Mouse (Mus musculus): ENCODE results near the gene Olfr551. TPM values are rescaled to one million over a fixed set of nuclear protein-coding genes. Genes with fewer than 3 reads are reported as not detected.

Gene Olfr551
- polyA plus RNA-seq, 1 experiment from 2014 or later = not detected

GRCm38 (mm10) chr7:102573174-102573830 is 18.4 kb downstream of the Olfr551 start:
- Histone ChIP-seq H3K4me2 (ENCODE audit: low read depth, low read length) (no peak overlapping the region), H3K36me3 (replicated peaks; ENCODE audit: control insufficient read depth, insufficient read depth, low read depth, low read length) (no peaks in the 10 kb centered on the region), H3K9ac (replicated peaks; ENCODE audit: low read length) (no peak overlapping the region), H3K4me1 (ENCODE audit: control insufficient read depth, insufficient read depth, low read length) (no peaks in the 10 kb centered on the region), H3K4me3 (ENCODE audit: low read depth, low read length) (no peak overlapping the region), H3K27ac (replicated peaks; ENCODE audit: low read depth, low read length) (no peak overlapping the region), H3K9me3 (replicated peaks; ENCODE audit: control insufficient read depth, low read length) (no peaks in the 10 kb centered on the region), H3K27me3 (ENCODE audit: control insufficient read depth, insufficient read depth, low read length) (no peaks in the 10 kb centered on the region)
- DNase-seq (ENCODE audit: low spot score) (peak; percentile 21), ATAC-seq (replicated peaks; ENCODE audit: insufficient number of reproducible peaks, low FRiP score, low TSS enrichment, low read depth) (no peak)
- 86% methylated on average over 3 of the region's 3 CpGs for WGBS

DNA sequence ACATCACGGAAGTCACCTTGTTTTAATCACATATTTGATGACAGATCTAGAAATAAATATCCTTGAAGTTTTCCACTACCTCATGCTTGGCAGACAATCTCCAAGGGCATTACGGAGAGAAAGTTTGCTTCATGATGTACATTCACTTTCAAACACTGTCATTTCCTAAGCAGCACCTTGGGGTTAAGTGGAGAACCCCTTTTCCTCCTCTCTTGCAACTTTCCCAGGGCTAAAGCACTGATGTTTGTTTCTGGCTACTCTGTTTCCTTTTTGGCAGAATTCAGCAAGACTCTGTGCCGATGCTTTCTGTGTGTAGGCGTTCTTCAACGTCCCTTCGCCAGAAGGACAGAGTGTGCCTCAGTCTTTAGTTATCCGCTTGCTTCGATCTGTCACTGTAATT is 20.5 kb downstream of the Olfr551 start, which contains the start of gene Olfr550:
Gene Olfr550, plus strand, starts transcription at position 301 of the 400 bp plus-strand sequence.
- Histone ChIP-seq H3K4me1 (ENCODE audit: control insufficient read depth, insufficient read depth, low read length) (no peaks in the 10 kb centered on the region), H3K4me2 (ENCODE audit: low read depth, low read length) (no peak within 1 kb of the TSS), H3K27me3 (ENCODE audit: control insufficient read depth, insufficient read depth, low read length) (no peaks in the 10 kb centered on the region), H3K9ac (replicated peaks; ENCODE audit: low read length) (no peak within 1 kb of the TSS), H3K27ac (replicated peaks; ENCODE audit: low read depth, low read length) (no peak within 1 kb of the TSS), H3K9me3 (replicated peaks; ENCODE audit: control insufficient read depth, low read length) (no peaks in the 10 kb centered on the region), H3K4me3 (ENCODE audit: low read depth, low read length) (no peak within 1 kb of the TSS), H3K36me3 (replicated peaks; ENCODE audit: control insufficient read depth, insufficient read depth, low read depth, low read length) (no peaks in the 10 kb centered on the region)
- 92% methylated on average over 8 of the region's 8 CpGs for WGBS
- no peak for DNase-seq (ENCODE audit: low spot score)
- ATAC-seq (replicated peaks; ENCODE audit: insufficient number of reproducible peaks, low FRiP score, low TSS enrichment, low read depth) = no peak

DNA sequence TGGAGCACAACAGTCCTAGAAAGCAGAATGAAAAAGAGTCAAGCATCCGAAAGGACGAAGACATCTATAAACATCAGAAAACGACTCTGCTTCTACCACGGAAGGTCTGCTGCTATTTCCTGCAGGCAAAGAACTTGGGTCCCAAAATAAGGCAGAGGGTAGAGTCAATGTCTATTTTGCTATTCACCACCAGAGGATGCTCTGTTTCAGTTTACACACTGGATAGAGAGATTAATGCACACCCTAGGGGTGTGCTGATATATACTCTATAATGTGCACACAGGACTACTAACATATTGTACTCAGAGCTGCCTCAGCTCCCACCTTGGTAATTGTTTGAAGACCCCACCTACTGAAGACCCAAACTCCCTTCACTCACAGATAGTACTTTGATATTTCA is 25.5 kb downstream of the Olfr551 start:
- Histone ChIP-seq H3K4me3 (ENCODE audit: low read depth, low read length) (no peak overlapping the region), H3K9ac (replicated peaks; ENCODE audit: low read length) (no peak overlapping the region)
- no peak for ATAC-seq (replicated peaks; ENCODE audit: insufficient number of reproducible peaks, low FRiP score, low TSS enrichment, low read depth)

DNA sequence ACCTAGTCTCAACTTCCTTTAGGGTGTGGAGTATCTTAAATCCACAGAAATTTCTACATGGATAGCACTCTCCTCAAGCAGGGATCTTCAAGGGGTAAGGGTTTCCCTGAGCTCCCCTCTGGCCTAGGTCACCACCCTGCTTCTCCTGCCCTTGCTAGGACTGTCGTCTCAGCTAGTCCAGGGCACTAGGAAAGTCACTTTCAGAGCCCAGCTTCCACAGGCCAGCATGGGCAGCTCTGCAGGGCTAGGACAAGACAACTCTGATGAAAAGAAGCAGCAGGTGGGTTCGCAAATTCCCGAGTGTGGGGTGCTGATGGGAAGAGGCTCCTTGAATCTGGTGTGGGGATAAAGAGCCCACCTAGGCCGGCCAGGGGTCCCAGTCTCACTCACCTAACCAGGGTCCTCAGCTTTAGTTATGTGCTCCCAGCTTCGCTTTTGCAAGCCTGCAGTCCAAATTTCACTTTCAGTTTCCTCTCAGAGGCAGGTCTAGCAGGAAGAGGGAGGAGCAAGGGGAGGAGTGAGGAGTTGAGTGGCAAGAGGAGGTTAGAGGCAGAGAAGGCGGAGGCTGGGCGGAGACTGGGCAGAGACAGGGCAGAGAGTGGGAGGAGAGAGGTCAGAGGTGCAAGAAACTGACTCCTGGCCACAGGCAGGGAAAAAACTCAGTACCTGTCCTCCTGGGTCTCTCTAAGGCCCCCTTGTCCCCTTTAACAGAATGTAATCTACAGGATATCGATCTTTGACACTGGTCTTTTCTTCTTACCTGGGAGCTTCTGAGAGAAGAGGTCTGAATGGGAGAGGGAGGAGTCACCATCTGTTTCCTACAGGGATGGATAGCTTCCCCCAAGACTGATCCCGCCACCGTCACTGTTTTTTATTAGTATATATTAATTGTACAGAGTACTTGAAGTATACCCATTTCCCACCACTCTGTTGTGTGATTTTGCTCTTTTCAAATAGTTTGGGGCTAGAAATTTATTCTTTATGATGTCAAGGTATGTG is 26.4 kb downstream of the Olfr551 start, which contains the start of gene Trim21:
Gene Trim21, minus strand, starts transcription at position 488 of the 999 bp plus-strand sequence.
- Histone ChIP-seq H3K4me3 (ENCODE audit: low read depth, low read length) (peak within 1 kb of the TSS; percentile 36), H3K36me3 (replicated peaks; ENCODE audit: control insufficient read depth, insufficient read depth, low read depth, low read length) (no peaks in the 10 kb centered on the region), H3K4me1 (ENCODE audit: control insufficient read depth, insufficient read depth, low read length) (no peaks in the 10 kb centered on the region), H3K9ac (replicated peaks; ENCODE audit: low read length) (peak within 1 kb of the TSS; percentile 42), H3K27me3 (ENCODE audit: control insufficient read depth, insufficient read depth, low read length) (no peaks in the 10 kb centered on the region), H3K9me3 (replicated peaks; ENCODE audit: control insufficient read depth, low read length) (no peaks in the 10 kb centered on the region), H3K4me2 (ENCODE audit: low read depth, low read length) (peak within 1 kb of the TSS; percentile 39), H3K27ac (replicated peaks; ENCODE audit: low read depth, low read length) (no peak within 1 kb of the TSS)
- ATAC-seq (replicated peaks; ENCODE audit: insufficient number of reproducible peaks, low FRiP score, low TSS enrichment, low read depth) (peak; percentile 93), DNase-seq (ENCODE audit: low spot score) (peak; percentile 70)
- WGBS = 18% methylated on average over 10 of the region's 10 CpGs

More for the DNA sequence above, 25.5 kb downstream of the Olfr551 start:
- Histone ChIP-seq H3K36me3 (replicated peaks; ENCODE audit: control insufficient read depth, insufficient read depth, low read depth, low read length) (no peaks in the 10 kb centered on the region), H3K4me1 (ENCODE audit: control insufficient read depth, insufficient read depth, low read length) (no peaks in the 10 kb centered on the region), H3K27ac (replicated peaks; ENCODE audit: low read depth, low read length) (no peak overlapping the region), H3K9me3 (replicated peaks; ENCODE audit: control insufficient read depth, low read length) (no peaks in the 10 kb centered on the region), H3K4me2 (ENCODE audit: low read depth, low read length) (no peak overlapping the region), H3K27me3 (ENCODE audit: control insufficient read depth, insufficient read depth, low read length) (no peaks in the 10 kb centered on the region)
- no peak for DNase-seq (ENCODE audit: low spot score)
- WGBS = 83% methylated on average over 4 of the region's 4 CpGs

DNA sequence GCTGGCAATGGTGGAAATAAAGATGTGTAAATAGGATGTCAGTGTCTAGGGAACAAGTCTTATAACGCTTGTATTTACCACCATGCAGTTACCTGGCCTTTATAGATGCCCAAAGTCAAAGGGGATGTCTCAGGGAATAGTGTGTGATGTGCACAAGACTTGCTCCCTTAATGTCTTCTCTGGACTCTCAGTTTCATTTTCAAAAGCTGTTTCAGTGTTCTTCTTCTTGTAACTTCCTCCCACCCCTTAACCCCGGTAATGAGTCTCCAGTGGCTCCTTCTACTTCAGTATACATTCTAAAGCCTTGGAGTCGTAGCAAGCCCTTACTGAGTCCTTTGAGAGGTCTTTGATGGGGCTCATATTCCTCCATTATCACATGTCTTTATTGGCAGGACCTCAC is 38.4 kb downstream of the Olfr551 start:
- no peaks in the 10 kb centered on the region for H3K36me3 ChIP-seq (replicated peaks; ENCODE audit: control insufficient read depth, insufficient read depth, low read depth, low read length)
- H3K27ac ChIP-seq (replicated peaks; ENCODE audit: low read depth, low read length) = no peak overlapping the region
- H3K9me3 ChIP-seq (replicated peaks; ENCODE audit: control insufficient read depth, low read length) = no peaks in the 10 kb centered on the region
- 76% methylated on average over 3 of the region's 3 CpGs for WGBS
- H3K4me3 ChIP-seq (ENCODE audit: low read depth, low read length) = no peak overlapping the region
- DNase-seq (ENCODE audit: low spot score) = no peak
- no peaks in the 10 kb centered on the region for H3K27me3 ChIP-seq (ENCODE audit: control insufficient read depth, insufficient read depth, low read length)
- H3K9ac ChIP-seq (replicated peaks; ENCODE audit: low read length) = no peak overlapping the region
- no peak overlapping the region for H3K4me2 ChIP-seq (ENCODE audit: low read depth, low read length)
- H3K4me1 ChIP-seq (ENCODE audit: control insufficient read depth, insufficient read depth, low read length) = no peaks in the 10 kb centered on the region
- ATAC-seq (replicated peaks; ENCODE audit: insufficient number of reproducible peaks, low FRiP score, low TSS enrichment, low read depth) = no peak

DNA sequence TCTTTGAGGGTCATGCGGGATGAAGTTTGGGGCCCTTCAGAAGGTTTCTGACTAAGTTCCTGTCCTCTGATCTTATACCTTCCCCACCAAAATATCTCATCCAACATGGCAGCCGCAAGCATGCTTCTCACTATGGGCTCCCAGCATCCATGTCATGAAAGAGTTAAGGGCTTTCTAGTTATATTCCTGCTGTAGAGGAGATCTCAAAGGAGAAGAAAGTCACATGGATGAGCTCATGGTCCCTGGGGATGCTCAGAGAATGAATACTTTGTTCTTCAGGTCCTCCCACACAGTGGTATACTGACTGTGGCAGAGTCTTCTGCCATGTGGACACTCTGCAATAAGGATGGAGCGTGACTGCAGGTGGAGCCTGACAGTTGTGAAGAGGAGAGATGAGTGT is 42.1 kb downstream of the Olfr551 start, which contains the start of gene Olfr549:
Gene Olfr549, plus strand, starts transcription at position 301 of the 400 bp plus-strand sequence.
- no peak for ATAC-seq (replicated peaks; ENCODE audit: insufficient number of reproducible peaks, low FRiP score, low TSS enrichment, low read depth)
- no peak within 1 kb of the TSS for H3K4me2 ChIP-seq (ENCODE audit: low read depth, low read length)
- H3K27me3 ChIP-seq (ENCODE audit: control insufficient read depth, insufficient read depth, low read length) = no peaks in the 10 kb centered on the region
- DNase-seq (ENCODE audit: low spot score) = no peak
- H3K36me3 ChIP-seq (replicated peaks; ENCODE audit: control insufficient read depth, insufficient read depth, low read depth, low read length) = no peaks in the 10 kb centered on the region
- H3K9me3 ChIP-seq (replicated peaks; ENCODE audit: control insufficient read depth, low read length) = no peaks in the 10 kb centered on the region
- no peaks in the 10 kb centered on the region for H3K4me1 ChIP-seq (ENCODE audit: control insufficient read depth, insufficient read depth, low read length)
- WGBS = 82% methylated on average over 3 of the region's 3 CpGs
- no peak within 1 kb of the TSS for H3K9ac ChIP-seq (replicated peaks; ENCODE audit: low read length)
- no peak within 1 kb of the TSS for H3K4me3 ChIP-seq (ENCODE audit: low read depth, low read length)
- no peak within 1 kb of the TSS for H3K27ac ChIP-seq (replicated peaks; ENCODE audit: low read depth, low read length)

GRCm38 (mm10) chr7:102541251-102541650 is 50.4 kb downstream of the Olfr551 start:
- DNase-seq (ENCODE audit: low spot score) = no peak

More at GRCm38 (mm10) chr7:102541251-102541650, 50.4 kb downstream of the Olfr551 start:
- Histone ChIP-seq H3K9ac (replicated peaks; ENCODE audit: low read length) (no peak overlapping the region), H3K4me3 (ENCODE audit: low read depth, low read length) (no peak overlapping the region), H3K27ac (replicated peaks; ENCODE audit: low read depth, low read length) (no peak overlapping the region), H3K4me2 (ENCODE audit: low read depth, low read length) (no peak overlapping the region), H3K9me3 (replicated peaks; ENCODE audit: control insufficient read depth, low read length) (no peaks in the 10 kb centered on the region), H3K27me3 (ENCODE audit: control insufficient read depth, insufficient read depth, low read length) (no peaks in the 10 kb centered on the region), H3K4me1 (ENCODE audit: control insufficient read depth, insufficient read depth, low read length) (no peaks in the 10 kb centered on the region), H3K36me3 (replicated peaks; ENCODE audit: control insufficient read depth, insufficient read depth, low read depth, low read length) (no peaks in the 10 kb centered on the region)
- no peak for ATAC-seq (replicated peaks; ENCODE audit: insufficient number of reproducible peaks, low FRiP score, low TSS enrichment, low read depth)
- WGBS = 64% methylated on average over 3 of the region's 3 CpGs

All from embryonic facial prominence, embryonic 11.5 days (tissue).